Mouse (Mus musculus) ES-E14 (cell line): ENCODE data around the gene Ostc. TPM values are rescaled to one million over a fixed set of nuclear protein-coding genes. Genes with fewer than 3 reads are reported as not detected.

Experiments
- DNase-seq: peaks from one replicate; pipeline ENCODE4 v3.0.0-alpha.2; 2013; ENCODE audit warnings: low read depth, low spot score
- H3K27ac ChIP-seq: 2 replicates; pipeline ENCODE4 v1.5.1; 2012; ENCODE audit warnings: low read depth, mild to moderate bottlenecking, low read length, moderate library complexity, mixed read lengths; ENCODE audit not compliant: poor library complexity, insufficient read depth, severe bottlenecking
- H3K36me3 ChIP-seq: 2 replicates; pipeline ENCODE4 v1.6.1; 2012; ENCODE audit warnings: mild to moderate bottlenecking, low read length, moderate library complexity, mixed read lengths; ENCODE audit not compliant: control insufficient read depth, poor library complexity, insufficient read depth, severe bottlenecking
- H3K4me1 ChIP-seq, 2 experiments: fragments of 150-350 bp in 1 of 2; sonication (generic) in 1 of 2; 2 replicates each; pipeline ENCODE4 v1.6.1; 2012; ENCODE audit warnings: low read length in 2 of 2, mild to moderate bottlenecking in 1 of 2, mixed read lengths in 1 of 2; ENCODE audit not compliant: control insufficient read depth in 2 of 2, insufficient read depth in 2 of 2, poor library complexity in 1 of 2
- H3K4me3 ChIP-seq, 2 experiments: fragments of 150-350 bp in 1 of 2; sonication (generic) in 1 of 2; 2 replicates each; pipeline ENCODE4 v1.5.1; 2012; ENCODE audit warnings: low read length in 2 of 2, low read depth in 1 of 2, mild to moderate bottlenecking in 1 of 2, mixed read lengths in 1 of 2; ENCODE audit not compliant: insufficient read depth in 1 of 2, poor library complexity in 1 of 2, severe bottlenecking in 1 of 2
- H3K9ac ChIP-seq: 2 replicates; pipeline ENCODE4 v1.6.1; 2012; ENCODE audit warnings: low read depth, mild to moderate bottlenecking, low read length, mixed read lengths; ENCODE audit not compliant: poor library complexity, insufficient read depth, severe bottlenecking
- H3K9me3 ChIP-seq: fragments of 150-350 bp; sonication (generic); 2 replicates; pipeline ENCODE4 v1.6.1; 2012; ENCODE audit warnings: low read depth, mild to moderate bottlenecking, low read length; ENCODE audit not compliant: control insufficient read depth, insufficient read depth
- CHD2 ChIP-seq: IDR thresholded peaks from 2 replicates; pipeline ENCODE4 v1.6.1; 2014; ENCODE audit warnings: mild to moderate bottlenecking, low read depth, low read length, inconsistent platforms
- HCFC1 ChIP-seq: IDR thresholded peaks from 2 replicates; pipeline ENCODE4 v1.6.1; 2012; ENCODE audit warnings: low read length, inconsistent platforms, borderline replicate concordance; ENCODE audit not compliant: insufficient read depth
- MAFK ChIP-seq: IDR thresholded peaks from 2 replicates; pipeline ENCODE4 v1.6.1; 2014; ENCODE audit warnings: mild to moderate bottlenecking, low read depth, low read length, inconsistent platforms; ENCODE audit not compliant: insufficient read depth
- ZC3H11A ChIP-seq: IDR thresholded peaks from 2 replicates; pipeline ENCODE4 v1.6.1; 2012; ENCODE audit warnings: low read depth, mild to moderate bottlenecking, inconsistent platforms, low read length, borderline replicate concordance
- ZNF384 ChIP-seq: IDR thresholded peaks from 2 replicates; pipeline ENCODE4 v1.6.1; 2012; ENCODE audit warnings: low read depth, low read length, inconsistent platforms
- in situ Hi-C, 2 experiments: fragments of 600-800 bp; cut with MboI; formaldehyde crosslinking; loops; one replicate each; pipeline ENCODE4 v1.15.1; 2025; ENCODE audit warnings: low sequenced_read_pairs in 2 of 2, inconsistent platforms in 1 of 2; ENCODE audit not compliant: unreplicated experiment in 2 of 2
- total RNA-seq: library from RNA; depleted of rRNA; stranded (reverse); fragments of 300-350 nt; gene quantifications from 2 replicates; pipeline ENCODE4 v1.2.3, GENCODE M21; 2012

Gene Ostc
- total RNA-seq, 1 experiment, result 319 TPM

DNA sequence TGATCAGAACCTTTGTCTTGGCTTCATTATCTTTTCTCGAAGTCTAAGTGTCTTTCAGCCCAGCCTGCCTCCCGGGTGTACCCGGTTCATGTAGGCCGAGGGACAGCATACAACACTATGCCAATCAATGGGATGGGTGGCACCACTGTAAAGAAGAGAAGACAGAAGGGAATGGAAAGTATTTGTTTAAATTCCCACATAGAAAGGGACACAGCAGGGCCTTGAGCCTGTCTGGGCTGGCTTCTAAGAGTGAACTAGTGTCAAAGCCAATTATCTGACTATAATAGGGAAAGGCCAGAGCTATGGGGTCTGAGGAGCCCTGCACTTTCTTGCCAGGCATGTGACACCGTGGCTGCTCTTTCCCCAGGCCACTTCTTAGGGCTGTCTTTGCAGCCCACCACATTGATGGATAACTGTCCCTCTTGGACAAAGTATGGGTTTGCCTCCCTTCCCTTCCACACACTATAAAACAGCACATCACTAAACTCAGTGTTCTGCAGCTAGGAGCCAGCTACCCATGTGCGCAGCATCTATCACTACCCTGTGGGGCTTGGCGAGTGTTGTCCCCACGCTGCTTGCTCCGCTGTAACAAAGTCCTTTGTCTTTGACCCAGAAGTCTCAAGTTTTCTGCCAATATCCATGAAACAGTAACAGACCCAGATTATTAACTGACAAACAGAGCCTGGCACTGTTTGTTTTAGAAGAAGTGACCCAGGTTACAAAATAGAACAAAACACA, 24.8 kb downstream of the Ostc start:
- TF ChIP-seq MAFK, result no peak
- TF ChIP-seq HCFC1, result no peak
- no peak for TF ChIP-seq ZC3H11A
- no peak for TF ChIP-seq CHD2
- TF ChIP-seq ZNF384, result no peak
- in situ Hi-C loops, result loop anchor here in 1 of 2 experiments (10.0 kb wide), 1 partner anchor 590 kb away; no protein-coding TSS in a partner anchor

DNA sequence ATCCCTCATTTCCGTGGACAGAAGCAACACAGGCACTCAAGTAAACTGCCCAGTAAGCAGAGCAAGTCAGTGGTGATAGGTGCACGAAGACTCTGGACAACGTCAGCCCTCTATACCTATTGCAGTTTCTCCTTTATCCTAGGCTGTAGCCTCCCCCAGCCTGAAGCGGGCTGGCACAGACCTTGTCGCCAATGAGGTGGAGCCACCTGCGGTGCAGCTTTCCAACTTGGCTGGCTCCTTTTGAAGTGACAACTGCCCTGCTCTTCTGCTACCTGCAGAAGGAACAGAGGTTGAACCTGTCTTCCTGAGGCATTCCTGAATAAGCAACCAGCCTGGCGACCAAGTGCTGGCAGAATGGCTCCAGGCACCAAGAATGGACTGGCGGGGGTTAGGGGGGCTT, 25.4 kb downstream of the Ostc start:
- no peak for DNase-seq
- H3K9me3 ChIP-seq, result no peaks in the 10 kb centered on the region
- TF ChIP-seq HCFC1, result no peak
- TF ChIP-seq ZNF384, result no peak
- TF ChIP-seq CHD2, result no peak
- TF ChIP-seq MAFK, result no peak
- no peak for TF ChIP-seq ZC3H11A
- H3K4me1 ChIP-seq, result no peaks in the 10 kb centered on the region
- no peak overlapping the region for H3K9ac ChIP-seq
- no peak overlapping the region for H3K27ac ChIP-seq
- in situ Hi-C loops, result loop anchor here in 1 of 2 experiments (10.0 kb wide), 1 partner anchor 589 kb away; no protein-coding TSS in a partner anchor
- H3K36me3 ChIP-seq, result no peaks in the 10 kb centered on the region
- H3K4me3 ChIP-seq, result no peak overlapping the region

More for the DNA sequence above, 24.8 kb downstream of the Ostc start:
- Histone ChIP-seq H3K36me3 (no peaks in the 10 kb centered on the region), H3K9ac (no peak overlapping the region), H3K4me3 (no peak overlapping the region), H3K27ac (no peak overlapping the region), H3K9me3 (no peaks in the 10 kb centered on the region), H3K4me1 (no peaks in the 10 kb centered on the region)
- DNase-seq, result no peak

DNA sequence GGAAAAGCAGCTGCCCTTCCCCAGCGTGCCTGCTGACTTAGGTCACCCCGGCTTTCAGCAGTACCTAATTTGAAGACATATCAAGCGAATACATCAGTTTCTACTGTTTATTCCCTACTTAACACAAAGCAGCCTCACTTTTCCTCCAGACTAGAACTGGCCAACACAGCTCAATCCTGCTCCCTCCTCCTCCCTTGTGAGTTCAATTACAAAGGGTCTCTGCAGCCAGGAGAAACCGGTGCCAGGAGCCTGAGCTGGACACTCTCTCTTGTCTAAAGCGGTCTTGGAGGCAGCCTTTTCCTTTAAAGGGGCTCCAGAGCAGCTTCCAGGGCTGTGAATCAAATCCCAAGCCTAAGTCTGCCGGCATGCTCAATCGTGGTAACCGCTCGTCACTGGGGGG, 27.1 kb downstream of the Ostc start:
- Histone ChIP-seq H3K4me1 (no peaks in the 10 kb centered on the region), H3K27ac (no peak overlapping the region), H3K9me3 (no peaks in the 10 kb centered on the region), H3K4me3 (no peak overlapping the region), H3K36me3 (no peaks in the 10 kb centered on the region), H3K9ac (no peak overlapping the region)
- TF ChIP-seq MAFK (no peak), ZNF384 (no peak), ZC3H11A (no peak), HCFC1 (no peak), CHD2 (no peak)
- no peak for DNase-seq
- in situ Hi-C loops, result loop anchor here in 1 of 2 experiments (10.0 kb wide), 1 partner anchor 587 kb away; no protein-coding TSS in a partner anchor

DNA sequence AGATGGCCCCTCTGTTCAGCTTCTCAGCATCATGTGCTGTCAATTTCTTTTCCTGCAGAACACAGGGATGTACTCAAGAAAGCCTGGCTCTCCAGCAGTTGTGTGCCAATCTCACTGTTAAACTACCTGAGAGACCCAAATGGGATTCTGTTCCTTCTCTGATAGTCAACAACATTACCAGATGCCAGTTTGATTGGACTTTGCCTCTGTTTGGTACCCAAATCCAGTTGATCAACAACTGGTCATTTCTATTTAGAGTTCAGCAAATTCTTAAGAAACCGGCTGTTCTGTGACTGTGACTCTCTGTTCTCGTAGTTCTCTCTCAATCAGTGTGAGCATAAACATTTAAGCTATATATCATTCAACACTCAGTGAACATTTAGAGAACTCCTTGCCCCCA, 28.0 kb downstream of the Ostc start:
- Histone ChIP-seq H3K4me3 (no peak overlapping the region), H3K9ac (no peak overlapping the region), H3K36me3 (no peaks in the 10 kb centered on the region), H3K9me3 (no peaks in the 10 kb centered on the region), H3K4me1 (no peaks in the 10 kb centered on the region), H3K27ac (no peak overlapping the region)
- no peak for DNase-seq
- in situ Hi-C loops, result loop anchor here in 1 of 2 experiments (10.0 kb wide), 1 partner anchor 586 kb away; no protein-coding TSS in a partner anchor
- TF ChIP-seq ZC3H11A (no peak), CHD2 (no peak), ZNF384 (no peak), HCFC1 (no peak), MAFK (no peak)
